In the genomic region with DNA sequence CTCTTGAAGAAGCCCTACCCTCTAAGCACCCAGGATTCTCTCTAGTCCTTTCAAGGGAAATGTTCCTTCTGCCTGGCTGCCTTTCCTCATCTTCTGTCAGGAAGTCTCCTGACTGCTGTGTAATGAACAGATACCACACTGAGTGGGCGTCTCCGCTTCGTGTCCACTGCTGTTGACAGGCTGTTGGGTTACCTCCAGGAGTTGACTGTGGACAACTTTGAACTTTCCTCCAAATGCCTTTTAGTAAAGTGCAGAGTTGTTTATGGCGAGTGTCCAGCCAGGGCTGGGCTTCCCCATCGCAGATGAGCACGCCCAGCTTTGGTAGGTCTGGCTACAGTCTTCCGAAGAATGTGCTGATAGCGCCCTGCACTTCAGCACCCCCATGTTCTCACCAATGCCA, we compare ENCODE assay signal across 12 mouse cellular contexts. TPM values are rescaled to one million over a fixed set of nuclear protein-coding genes. Genes with fewer than 3 reads are reported as not detected.
DNase-seq lines count a peak whose midpoint lies in the region; ATAC-seq and TF ChIP-seq lines count a peak whose summit lies in the region.
"Had no signal": no experiment of that assay in that cellular context is flagged by ENCODE, and none has a peak within 500 bp of the region (broad histone marks: within the 10 kb centered on the region; RNA-seq: fewer than 3 reads in every experiment).

No protein-coding gene starts in this region.

- H3K9ac ChIP-seq in embryonic facial prominence, embryonic 14.5 days (ENCODE audit: low read depth, low read length), result no peak overlapping the region
- H3K9ac ChIP-seq in lung, embryonic 14.5 days, result no peak overlapping the region
- no peak overlapping the region for H3K9ac ChIP-seq in hindbrain, embryonic 12.5 days
- H3K9ac ChIP-seq in forebrain, embryonic 14.5 days (ENCODE audit: low read length), result no peak overlapping the region
- H3K9ac ChIP-seq: stomach, embryonic 15.5 days had no signal

- no peaks in the 10 kb centered on the region for H3K36me3 ChIP-seq in embryonic facial prominence, embryonic 14.5 days (ENCODE audit: control insufficient read depth, insufficient read depth, low read length)
- H3K36me3 ChIP-seq in embryonic facial prominence, embryonic 10.5 days (replicated peaks), result no peaks in the 10 kb centered on the region
- H3K36me3 ChIP-seq in heart, embryonic 10.5 days, result no peaks in the 10 kb centered on the region
- no peaks in the 10 kb centered on the region for H3K36me3 ChIP-seq in lung, embryonic 14.5 days (ENCODE audit: insufficient read depth)
- H3K36me3 ChIP-seq in hindbrain, embryonic 12.5 days, result 0 out of 2 replicates have a peak, but pooled peaks cover 3% of the 10 kb centered on the region
- no peaks in the 10 kb centered on the region for H3K36me3 ChIP-seq in forebrain, embryonic 14.5 days (ENCODE audit: control insufficient read depth, insufficient read depth, low read length)
- H3K36me3 ChIP-seq: G1E; stomach, embryonic 15.5 days had no signal

- no peaks in the 10 kb centered on the region for H3K4me1 ChIP-seq in embryonic facial prominence, embryonic 14.5 days (ENCODE audit: control insufficient read depth, insufficient read depth, low read length)
- no peaks in the 10 kb centered on the region for H3K4me1 ChIP-seq in embryonic facial prominence, embryonic 10.5 days
- H3K4me1 ChIP-seq in heart, embryonic 10.5 days, result peaks cover 23% of the 10 kb centered on the region
- H3K4me1 ChIP-seq in lung, embryonic 14.5 days (ENCODE audit: insufficient read depth), result no peaks in the 10 kb centered on the region
- 0 out of 2 replicates have a peak, but pooled peaks cover under 1% of the 10 kb centered on the region for H3K4me1 ChIP-seq in hindbrain, embryonic 12.5 days
- no peaks in the 10 kb centered on the region for H3K4me1 ChIP-seq in forebrain, embryonic 14.5 days (ENCODE audit: control insufficient read depth, insufficient read depth, low read length)
- H3K4me1 ChIP-seq: stomach, embryonic 15.5 days had no signal

- no peak for ATAC-seq in embryonic facial prominence, embryonic 14.5 days (ENCODE audit: low read depth)
- peak; percentile 44; the same call in 1 of the 2 replicates for ATAC-seq in lung, embryonic 14.5 days (ENCODE audit: insufficient read depth)
- ATAC-seq in hindbrain, embryonic 12.5 days (ENCODE audit: low FRiP score), result no peak
- ATAC-seq in forebrain, embryonic 14.5 days, result no peak

- TF ChIP-seq CTCF in lung, embryonic 14.5 days (IDR thresholded peaks at IDR 0.05; ENCODE audit: low read depth), result no peak

- no peaks in the 10 kb centered on the region for H3K27me3 ChIP-seq in embryonic facial prominence, embryonic 14.5 days (replicated peaks; ENCODE audit: control insufficient read depth, insufficient read depth, low read length)
- H3K27me3 ChIP-seq in embryonic facial prominence, embryonic 10.5 days (replicated peaks; ENCODE audit: low read depth, poor library complexity, severe bottlenecking), result no peaks in the 10 kb centered on the region
- peaks cover 37% of the 10 kb centered on the region for H3K27me3 ChIP-seq in heart, embryonic 10.5 days (ENCODE audit: insufficient read depth, poor library complexity, severe bottlenecking)
- H3K27me3 ChIP-seq in lung, embryonic 14.5 days (ENCODE audit: insufficient read depth, low read length), result no peaks in the 10 kb centered on the region
- no peaks in the 10 kb centered on the region for H3K27me3 ChIP-seq in hindbrain, embryonic 12.5 days
- H3K27me3 ChIP-seq in forebrain, embryonic 14.5 days (replicated peaks; ENCODE audit: control insufficient read depth, insufficient read depth, low read length), result no peaks in the 10 kb centered on the region
- H3K27me3 ChIP-seq: stomach, embryonic 15.5 days had no signal

- H3K9me3 ChIP-seq in embryonic facial prominence, embryonic 14.5 days (ENCODE audit: control insufficient read depth, low read length), result no peaks in the 10 kb centered on the region
- H3K9me3 ChIP-seq in embryonic facial prominence, embryonic 10.5 days, result 0 out of 2 replicates have a peak, but pooled peaks cover 3% of the 10 kb centered on the region
- H3K9me3 ChIP-seq in heart, embryonic 10.5 days, result 0 out of 2 replicates have a peak, but pooled peaks cover 3% of the 10 kb centered on the region
- H3K9me3 ChIP-seq in lung, embryonic 14.5 days (ENCODE audit: low read depth, low read length), result no peaks in the 10 kb centered on the region
- no peaks in the 10 kb centered on the region for H3K9me3 ChIP-seq in hindbrain, embryonic 12.5 days (replicated peaks)
- H3K9me3 ChIP-seq in forebrain, embryonic 14.5 days (replicated peaks; ENCODE audit: control insufficient read depth, low read length), result no peaks in the 10 kb centered on the region
- H3K9me3 ChIP-seq: G1E; stomach, embryonic 15.5 days had no signal

- no peak overlapping the region for H3K4me3 ChIP-seq in embryonic facial prominence, embryonic 14.5 days (ENCODE audit: low read depth, low read length)
- H3K4me3 ChIP-seq in embryonic facial prominence, embryonic 10.5 days, result no peak overlapping the region
- H3K4me3 ChIP-seq in heart, embryonic 10.5 days, result no peak overlapping the region
- no peak overlapping the region for H3K4me3 ChIP-seq in lung, embryonic 14.5 days (ENCODE audit: low read depth, low read length)
- no peak overlapping the region for H3K4me3 ChIP-seq in hindbrain, embryonic 12.5 days
- H3K4me3 ChIP-seq in forebrain, embryonic 14.5 days (ENCODE audit: low read depth, low read length), result no peak overlapping the region
- H3K4me3 ChIP-seq: stomach, embryonic 15.5 days had no signal

- WGBS in embryonic facial prominence, embryonic 14.5 days, result 89% methylated on average over 8 of the region's 8 CpGs
- WGBS in embryonic facial prominence, embryonic 10.5 days, result 94% methylated on average over 8 of the region's 8 CpGs
- WGBS in heart, embryonic 10.5 days, result 46% methylated on average over 8 of the region's 8 CpGs
- WGBS in lung, embryonic 14.5 days, result 65% methylated on average over 8 of the region's 8 CpGs
- WGBS in hindbrain, embryonic 12.5 days, result 90% methylated on average over 8 of the region's 8 CpGs
- 88% methylated on average over 8 of the region's 8 CpGs for WGBS in forebrain, embryonic 14.5 days

- DNase-seq in embryonic facial prominence, embryonic 14.5 days (ENCODE audit: low spot score), result peak; percentile 3
- DNase-seq in embryonic facial prominence, embryonic 10.5 days (ENCODE audit: low spot score), result no peak
- peak; percentile 99 for DNase-seq in 3T3-L1 (ENCODE audit: low read depth, low spot score)
- peak; percentile 82 for DNase-seq in heart, embryonic 10.5 days (ENCODE audit: low spot score)
- peak; percentile 56 for DNase-seq in lung, embryonic 14.5 days
- no peak for DNase-seq in layer of hippocampus, adult 11-12 months (ENCODE audit: low spot score)
- no peak for DNase-seq in forebrain, embryonic 14.5 days (ENCODE audit: low spot score)
- DNase-seq: B cell, adult 2 months; right cerebral cortex, postnatal 14 days had no signal

- H3K4me2 ChIP-seq in embryonic facial prominence, embryonic 14.5 days (ENCODE audit: low read depth, low read length), result no peak overlapping the region
- H3K4me2 ChIP-seq in lung, embryonic 14.5 days, result no peak overlapping the region
- no peak overlapping the region for H3K4me2 ChIP-seq in hindbrain, embryonic 12.5 days (replicated peaks)
- H3K4me2 ChIP-seq in forebrain, embryonic 14.5 days (ENCODE audit: low read length), result no peak overlapping the region
- H3K4me2 ChIP-seq: stomach, embryonic 15.5 days had no signal

- no peak overlapping the region for H3K27ac ChIP-seq in embryonic facial prominence, embryonic 14.5 days (replicated peaks; ENCODE audit: low read depth, low read length)
- no peak overlapping the region for H3K27ac ChIP-seq in embryonic facial prominence, embryonic 10.5 days (replicated peaks)
- H3K27ac ChIP-seq in heart, embryonic 10.5 days, result no peak overlapping the region
- no peak overlapping the region for H3K27ac ChIP-seq in lung, embryonic 14.5 days (ENCODE audit: low read depth)
- no peak overlapping the region for H3K27ac ChIP-seq in hindbrain, embryonic 12.5 days
- H3K27ac ChIP-seq in forebrain, embryonic 14.5 days (ENCODE audit: low read depth, low read length), result no peak overlapping the region
- H3K27ac ChIP-seq: stomach, embryonic 15.5 days had no signal

RNA-seq across cellular contexts. Expression of gene Dlgap4, which starts 13.0 kb away (rescaled TPM):
- 74.0 and 84.6 TPM in 2 replicates for polyA plus RNA-seq in embryonic facial prominence, embryonic 14.5 days (2014; fragmentation: Nextera tagmentation; extraction: Ambion mirVana)
- 145 and 147 TPM in 2 replicates for polyA plus RNA-seq in embryonic facial prominence, embryonic 10.5 days (2016; fragmentation: Nextera tagmentation; extraction: Ambion mirVana)
- 71.6 and 95.7 TPM in 2 replicates for polyA plus RNA-seq in heart, embryonic 10.5 days (2016; fragmentation: Nextera tagmentation; extraction: Ambion mirVana)
- polyA plus RNA-seq in lung, embryonic 14.5 days (2014; fragmentation: Nextera tagmentation; extraction: Ambion mirVana), result 73.7 and 78.7 TPM in 2 replicates
- polyA plus RNA-seq in hindbrain, embryonic 12.5 days (2016; fragmentation: Nextera tagmentation; extraction: Ambion mirVana), result 202 and 215 TPM in 2 replicates
- 307 and 334 TPM in 2 replicates for polyA plus RNA-seq in forebrain, embryonic 14.5 days (2014; fragmentation: Nextera tagmentation; extraction: Ambion mirVana)

Comparison
In these comparisons a context has a peak if more than half of its experiments do, and no peak if none do; other contexts are left out.
1. DNase-seq: peak in embryonic facial prominence, embryonic 14.5 days (single experiment), 3T3-L1 (single experiment), heart, embryonic 10.5 days (single experiment) and lung, embryonic 14.5 days (single experiment); none in embryonic facial prominence, embryonic 10.5 days (single experiment), layer of hippocampus, adult 11-12 months (single experiment) and forebrain, embryonic 14.5 days (single experiment).